Mouse (Mus musculus) spleen, adult 2 months (tissue): ENCODE measurements around the gene Erp29. TPM values are rescaled to one million over a fixed set of nuclear protein-coding genes. Genes with fewer than 3 reads are reported as not detected.
"Not testable (repeated sequence)": the region's sequence is repeated elsewhere in the genome, so short reads cannot be mapped to it uniquely, and the experiment has no call there.

Experiments
- DNase-seq, 2 experiments: peaks; one replicate each; pipeline versions ENCODE4 v3.0.0 to v3.0.0-alpha.2; 2012 to 2021; ENCODE audit warnings: low spot score in 2 of 2, low read depth in 1 of 2
- H3K27ac ChIP-seq: fragments of 200-500 bp; 2 replicates; pipeline ENCODE4 v1.5.1; 2012; ENCODE audit warnings: low read length, inconsistent platforms; ENCODE audit not compliant: insufficient read depth
- H3K27me3 ChIP-seq: fragments of 200-500 bp; 2 replicates; pipeline ENCODE4 v1.6.1; 2012; ENCODE audit warnings: mild to moderate bottlenecking, moderate library complexity, low read length, inconsistent platforms; ENCODE audit not compliant: control insufficient read depth, insufficient read depth
- H3K36me3 ChIP-seq: fragments of 200-500 bp; 2 replicates; pipeline ENCODE4 v1.6.1; 2012; ENCODE audit warnings: mild to moderate bottlenecking, low read length, inconsistent platforms; ENCODE audit not compliant: control insufficient read depth, insufficient read depth
- H3K4me1 ChIP-seq: fragments of 200-500 bp; 2 replicates; pipeline ENCODE4 v1.6.1; 2011; ENCODE audit warnings: inconsistent platforms; ENCODE audit not compliant: control insufficient read depth, insufficient read depth, insufficient read length
- H3K4me3 ChIP-seq: fragments of 200-500 bp; 2 replicates; pipeline ENCODE4 v1.5.1; 2011; ENCODE audit warnings: mild to moderate bottlenecking, inconsistent platforms; ENCODE audit not compliant: insufficient read depth, insufficient read length; ENCODE audit errors: extremely low read depth
- CTCF ChIP-seq: fragments of 200-500 bp; IDR thresholded peaks from 2 replicates; pipeline ENCODE4 v1.5.1; 2011; ENCODE audit warnings: mild to moderate bottlenecking, inconsistent platforms; ENCODE audit not compliant: insufficient read depth, insufficient read length, insufficient replicate concordance; ENCODE audit errors: extremely low read depth
- POLR2A ChIP-seq: fragments of 200-500 bp; IDR thresholded peaks from 2 replicates; pipeline ENCODE4 v1.6.1; 2011; ENCODE audit warnings: low read depth, low read length, inconsistent platforms
- WGBS: fragments of 180-500 bp; shearing (Covaris S2); methylation state at CpG from one replicate; pipeline ENCODE4 v1.1.7; 2018; 5-methylcytosine and 5-hydroxymethylcytosine counted together
- polyA plus RNA-seq: library from polyadenylated mRNA; depleted of rRNA; stranded (reverse); fragments of >200 nt; gene quantifications from 2 replicates; pipeline ENCODE4 v1.2.3, GENCODE M21; 2012; rRNA removed

Gene Erp29
- polyA plus RNA-seq = 47.5 and 52.0 TPM in 2 replicates

DNA sequence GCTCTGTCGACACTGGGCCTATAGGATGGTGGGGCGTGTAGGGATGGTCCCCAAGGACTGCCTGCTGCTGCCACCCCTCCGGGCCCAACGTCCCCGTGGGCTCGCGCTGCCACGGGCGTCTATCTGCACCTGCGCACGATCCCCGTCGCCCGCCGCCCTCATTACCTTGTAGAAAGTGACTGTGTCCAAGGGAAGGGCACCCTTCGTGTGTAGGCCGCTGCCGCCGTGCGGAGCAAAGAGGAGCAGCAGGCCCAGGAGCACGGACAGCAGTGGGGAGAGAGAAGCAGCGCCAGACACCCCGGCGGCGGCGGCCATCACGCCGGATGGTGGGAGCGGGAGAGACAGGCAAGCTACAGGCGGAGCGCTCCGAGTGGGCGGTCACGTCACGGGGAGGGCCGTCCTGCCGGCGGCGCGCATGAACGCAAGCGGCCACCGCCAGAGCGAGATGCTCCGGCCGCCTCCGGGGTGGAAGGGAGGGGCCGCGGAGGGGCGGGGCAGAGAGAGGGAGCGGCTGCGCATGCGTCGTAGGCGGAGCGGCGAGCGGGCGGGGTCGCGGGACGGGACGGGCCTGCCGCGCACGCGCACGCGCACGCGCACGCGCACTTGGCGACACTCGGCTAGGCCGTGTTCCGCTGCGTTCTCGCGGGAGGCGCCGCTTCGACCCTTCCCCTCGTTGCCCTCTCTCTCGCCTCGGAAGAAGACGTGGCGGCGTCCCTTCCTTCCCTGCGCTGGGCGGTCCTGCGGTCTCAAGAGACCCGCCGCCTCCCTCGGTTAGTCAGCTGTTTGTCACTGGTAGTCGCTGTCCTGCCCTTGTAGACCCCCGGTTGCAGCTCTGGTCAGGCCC is at the start of gene Erp29:
TSS of gene Erp29 (minus strand) at position 481 of the 844 bp plus-strand sequence.
- peaks cover 5% of the 10 kb centered on the region; the same call in 1 of the 2 replicates for H3K4me1 ChIP-seq
- H3K4me3 ChIP-seq = peak within 1 kb of the TSS; percentile 90
- peak within 1 kb of the TSS; percentile 95 for H3K27ac ChIP-seq
- WGBS = under 1% methylated on average over 90 of the region's 97 CpGs
- TF ChIP-seq CTCF (no peak), POLR2A (peak; percentile 93)
- H3K36me3 ChIP-seq = peaks cover 6% of the 10 kb centered on the region
- no peaks in the 10 kb centered on the region for H3K27me3 ChIP-seq
- peak; percentile 90 to 98 for DNase-seq

DNA sequence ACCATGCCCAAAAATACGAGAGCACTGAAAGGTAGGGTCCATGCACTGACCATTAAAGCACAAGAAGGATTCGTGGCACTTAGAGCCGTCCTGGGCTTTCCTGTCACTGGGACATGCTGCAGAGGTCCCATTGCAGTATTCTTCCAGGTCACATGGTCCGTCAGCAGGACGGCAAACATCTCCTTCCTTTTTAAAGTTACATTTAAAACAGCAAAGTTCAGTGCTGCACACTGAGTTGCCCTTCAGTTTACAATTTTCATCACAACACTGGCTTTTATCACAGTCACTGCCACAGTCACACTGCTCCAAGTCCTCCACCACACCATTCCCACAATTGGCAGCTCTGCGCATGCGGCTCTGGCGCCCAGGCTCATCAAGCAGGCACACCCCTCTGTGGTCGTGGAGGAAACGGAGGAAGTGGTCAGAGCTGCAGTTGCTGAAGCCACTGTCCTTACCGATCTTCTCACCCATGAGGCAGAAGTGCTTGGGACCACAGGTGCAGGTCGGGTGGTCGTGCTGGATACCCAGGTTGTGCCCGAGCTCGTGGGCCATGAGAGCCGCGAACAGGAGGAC is 49.2 kb upstream of the Erp29 start:
- not testable (repeated sequence) for H3K27me3 ChIP-seq, H3K27ac ChIP-seq, H3K4me1 ChIP-seq, H3K36me3 ChIP-seq
- 13% methylated on average over 11 of the region's 17 CpGs for WGBS
- peak in 1 of 2 experiments; percentile 7 for DNase-seq
- H3K4me3 ChIP-seq = peak overlapping the region; percentile 12; the same call in 1 of the 2 replicates

DNA sequence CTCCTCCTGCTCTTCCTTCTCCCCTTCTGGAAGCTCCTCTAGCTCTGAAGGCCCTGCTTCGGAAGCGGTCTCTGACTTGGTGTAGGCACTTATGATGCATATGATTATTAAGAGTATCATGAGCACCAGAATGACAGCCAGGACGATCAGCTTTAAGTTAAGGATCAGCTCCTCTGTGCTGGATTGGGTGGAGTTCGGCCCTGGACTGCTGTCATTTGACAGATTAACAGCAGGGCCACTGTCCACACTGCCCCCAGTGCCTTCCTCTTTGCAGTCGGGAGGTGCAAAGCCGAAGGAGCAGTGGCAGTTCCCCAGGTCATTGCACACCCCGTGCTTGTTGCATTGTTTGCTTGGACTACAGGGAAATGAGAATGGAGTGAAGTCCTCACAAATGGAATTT is 48.4 kb upstream of the Erp29 start:
- 39% methylated on average over 7 of the region's 7 CpGs for WGBS
- no peaks in the 10 kb centered on the region for H3K4me1 ChIP-seq
- H3K36me3 ChIP-seq = no peaks in the 10 kb centered on the region
- H3K4me3 ChIP-seq = no peak overlapping the region
- no peak for DNase-seq
- no peaks in the 10 kb centered on the region for H3K27me3 ChIP-seq
- TF ChIP-seq CTCF (no peak), POLR2A (no peak)
- no peak overlapping the region for H3K27ac ChIP-seq

DNA sequence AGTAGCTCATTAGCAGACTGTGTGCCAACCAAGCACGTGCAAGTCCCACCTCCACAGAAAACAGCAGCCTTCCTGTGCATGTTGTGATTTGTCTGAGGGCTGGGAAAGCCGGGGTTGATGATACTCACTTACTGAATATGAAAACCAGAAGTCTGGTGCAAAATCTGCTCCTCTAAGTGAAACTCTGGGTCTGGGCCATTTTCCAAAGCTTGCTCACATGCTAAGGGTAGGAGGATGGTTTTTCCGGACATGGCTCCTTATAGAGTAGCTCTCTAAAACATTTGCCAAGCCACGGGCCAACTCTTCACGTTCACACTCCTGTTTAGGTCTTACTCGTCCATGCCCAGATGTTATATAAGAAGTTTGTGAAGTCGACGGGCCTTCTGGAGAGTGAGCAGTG is 41.0 kb upstream of the Erp29 start:
- 72% methylated on average over 8 of the region's 8 CpGs for WGBS
- H3K36me3 ChIP-seq = no peaks in the 10 kb centered on the region
- H3K27ac ChIP-seq = no peak overlapping the region
- no peak overlapping the region for H3K4me3 ChIP-seq
- H3K27me3 ChIP-seq = no peaks in the 10 kb centered on the region
- TF ChIP-seq POLR2A = no peak
- no peaks in the 10 kb centered on the region for H3K4me1 ChIP-seq
- no peak for DNase-seq

DNA sequence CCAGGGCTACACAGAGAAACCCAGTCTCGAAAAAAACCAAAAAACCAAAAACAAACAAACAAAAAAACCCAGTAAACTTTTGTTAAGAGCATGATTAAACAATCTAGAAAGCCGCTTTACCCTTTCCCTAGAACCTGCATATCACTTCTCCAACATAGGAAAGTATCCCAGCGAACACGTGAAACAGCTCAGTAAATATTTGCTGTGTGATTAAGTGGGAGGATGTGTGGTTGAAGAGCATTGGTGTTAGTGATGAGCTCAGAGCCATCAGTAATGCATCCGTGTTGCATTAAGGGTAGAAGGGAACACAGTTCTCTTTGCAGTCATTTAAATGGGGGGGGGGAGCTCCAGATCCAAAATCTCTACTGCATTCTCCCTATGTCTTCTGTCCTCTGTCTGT is 32.5 kb upstream of the Erp29 start:
- no peak overlapping the region for H3K4me3 ChIP-seq
- no peaks in the 10 kb centered on the region for H3K36me3 ChIP-seq
- H3K27ac ChIP-seq = no peak overlapping the region
- no peak for DNase-seq
- no peaks in the 10 kb centered on the region for H3K27me3 ChIP-seq
- no peaks in the 10 kb centered on the region for H3K4me1 ChIP-seq
- TF ChIP-seq CTCF (no peak), POLR2A (no peak)
- 81% methylated on average over 5 of the region's 5 CpGs for WGBS

DNA sequence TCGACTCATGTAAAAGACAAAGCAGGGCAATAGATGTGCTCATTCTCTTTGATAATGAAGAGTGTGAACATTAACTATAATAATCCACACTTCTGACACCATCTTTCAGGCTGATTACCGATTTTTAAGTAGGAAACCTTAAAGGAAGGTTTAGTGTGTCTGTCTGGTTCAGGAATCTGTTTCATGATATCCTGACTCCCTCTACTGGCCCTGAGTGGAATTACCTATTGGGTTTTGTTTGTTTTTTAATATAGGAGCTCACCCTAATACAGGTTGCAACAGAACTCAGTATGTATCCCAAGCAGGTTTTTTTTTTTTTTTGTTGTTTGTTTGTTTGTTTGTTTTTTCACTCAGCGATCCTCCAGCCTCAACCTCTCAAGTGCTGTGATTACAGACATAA is 25.4 kb upstream of the Erp29 start:
- DNase-seq = peak; percentile 25 to 41
- H3K4me1 ChIP-seq = no peaks in the 10 kb centered on the region
- H3K27me3 ChIP-seq = no peaks in the 10 kb centered on the region
- no peak overlapping the region for H3K27ac ChIP-seq
- H3K36me3 ChIP-seq = no peaks in the 10 kb centered on the region
- WGBS = 32% methylated on average over 3 of the region's 3 CpGs
- H3K4me3 ChIP-seq = no peak overlapping the region
- TF ChIP-seq POLR2A (no peak), CTCF (no peak)

DNA sequence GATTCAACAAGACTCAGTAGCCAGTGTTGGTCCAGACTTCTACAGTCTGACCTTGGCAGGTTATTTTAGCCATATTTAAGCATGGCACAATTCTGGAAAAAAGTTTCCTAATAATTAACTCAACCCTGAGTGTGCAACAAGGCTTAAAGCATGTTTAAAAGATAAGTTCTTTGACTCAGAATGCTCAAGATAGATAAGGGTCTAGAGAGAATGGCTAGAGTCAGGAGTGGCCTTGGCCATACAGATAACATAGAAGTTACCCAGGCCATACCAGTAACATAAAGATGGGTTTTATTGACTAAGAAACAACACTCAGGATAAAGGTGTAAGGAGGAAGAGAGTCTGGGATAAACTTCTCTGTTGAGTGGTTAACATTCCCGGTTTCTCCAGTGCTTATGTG is 23.7 kb upstream of the Erp29 start:
- no peak for DNase-seq
- Histone ChIP-seq H3K27ac (no peak overlapping the region), H3K27me3 (no peaks in the 10 kb centered on the region), H3K36me3 (no peaks in the 10 kb centered on the region), H3K4me1 (no peaks in the 10 kb centered on the region), H3K4me3 (no peak overlapping the region)
- 80% methylated on average over 1 of the region's 1 CpGs for WGBS
- no peak for TF ChIP-seq CTCF
- no peak for TF ChIP-seq POLR2A
